Comparison of ENCODE assay signal across 10 mouse cellular contexts in the genomic region with DNA sequence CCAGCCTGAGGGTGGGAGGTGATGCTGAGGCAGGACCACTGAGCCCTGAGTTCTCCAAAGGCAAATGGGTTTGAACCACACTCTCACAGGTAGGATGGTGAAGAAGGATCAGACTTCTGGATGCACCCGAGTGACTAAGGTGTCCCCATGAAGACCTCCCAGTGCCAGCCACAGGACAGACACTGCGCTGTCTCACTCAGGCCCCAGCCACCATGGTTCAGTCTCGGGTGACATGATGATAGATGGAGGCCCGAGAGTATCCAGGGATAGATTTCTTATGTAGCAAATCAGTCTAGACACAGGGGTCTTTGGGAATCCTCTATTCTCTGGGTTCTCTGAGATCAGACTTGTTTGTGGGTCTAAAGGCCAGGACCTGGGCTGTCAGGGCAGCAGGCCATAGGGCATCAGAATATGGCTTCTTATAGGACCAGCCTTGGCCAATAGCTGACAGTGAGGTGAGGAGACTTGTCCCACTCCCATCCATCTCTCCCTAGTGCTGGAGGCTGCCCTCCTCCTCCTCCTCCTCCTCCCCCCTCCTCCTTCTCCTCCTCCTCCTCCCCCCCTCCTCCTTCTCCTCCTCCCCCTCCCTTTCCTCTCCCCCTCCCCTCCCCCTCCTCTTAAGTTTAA. TPM values are rescaled to one million over a fixed set of nuclear protein-coding genes. Genes with fewer than 3 reads are reported as not detected.
A peak's percentile ranks its signal among the peaks of the same experiment; 100 is the strongest.
DNase-seq lines count a peak whose midpoint lies in the region; ATAC-seq lines count a peak whose summit lies in the region.
"Had no signal": no experiment of that assay in that cellular context is flagged by ENCODE, and none has a peak within 500 bp of the region (broad histone marks: within the 10 kb centered on the region; RNA-seq: fewer than 3 reads in every experiment).

No protein-coding gene starts in this region.

- DNase-seq in ZHBTc4 (ENCODE audit: low read depth, low spot score), result peak; percentile 33
- DNase-seq in layer of hippocampus, postnatal 10 days (ENCODE audit: low spot score in 2 of 2), result no peak
- no peak for DNase-seq in gastrocnemius, adult 18-20 months (ENCODE audit: low spot score)
- DNase-seq in kidney, adult 18-20 months, result no peak
- DNase-seq: cerebellum, adult 9-11 months; gastrocnemius, postnatal 36 days had no signal

- no peaks in the 10 kb centered on the region for H3K9me3 ChIP-seq in heart, embryonic 15.5 days (replicated peaks)
- H3K9me3 ChIP-seq in heart, embryonic 11.5 days (replicated peaks; ENCODE audit: control insufficient read depth, low read length), result no peaks in the 10 kb centered on the region
- H3K9me3 ChIP-seq in forebrain, embryonic 12.5 days, result no peaks in the 10 kb centered on the region
- H3K9me3 ChIP-seq in limb, embryonic 15.5 days, result no peaks in the 10 kb centered on the region

- ATAC-seq in heart, embryonic 15.5 days (replicated peaks; ENCODE audit: insufficient number of reproducible peaks, insufficient read depth, low FRiP score, low read depth), result peak; percentile 7; the same call in 1 of the 2 replicates
- no peak for ATAC-seq in heart, embryonic 11.5 days (replicated peaks; ENCODE audit: insufficient number of reproducible peaks, low FRiP score, low TSS enrichment)
- peak; percentile 28 for ATAC-seq in forebrain, embryonic 12.5 days (ENCODE audit: low FRiP score)
- ATAC-seq in limb, embryonic 15.5 days (ENCODE audit: insufficient number of reproducible peaks, low FRiP score, low TSS enrichment, low read depth), result no peak

- H3K4me2 ChIP-seq in heart, embryonic 15.5 days, result no peak overlapping the region
- H3K4me2 ChIP-seq in heart, embryonic 11.5 days, result no peak overlapping the region
- H3K4me2 ChIP-seq in forebrain, embryonic 12.5 days, result peak overlapping the region; percentile 35
- no peak overlapping the region for H3K4me2 ChIP-seq in limb, embryonic 15.5 days

- H3K9ac ChIP-seq in heart, embryonic 15.5 days, result no peak overlapping the region
- H3K9ac ChIP-seq in heart, embryonic 11.5 days (ENCODE audit: low read depth, low read length), result no peak overlapping the region
- H3K9ac ChIP-seq in forebrain, embryonic 12.5 days, result peak overlapping the region; percentile 38; the same call in 1 of the 2 replicates
- no peak overlapping the region for H3K9ac ChIP-seq in limb, embryonic 15.5 days

- peak overlapping the region; percentile 58 for H3K27ac ChIP-seq in heart, embryonic 15.5 days
- H3K27ac ChIP-seq in heart, embryonic 11.5 days (ENCODE audit: low read depth, low read length), result no peak overlapping the region
- peak overlapping the region; percentile 94 for H3K27ac ChIP-seq in forebrain, embryonic 12.5 days
- peak overlapping the region; percentile 38; the same call in 1 of the 2 replicates for H3K27ac ChIP-seq in limb, embryonic 15.5 days

- no peak overlapping the region for H3K4me3 ChIP-seq in heart, embryonic 15.5 days
- no peak overlapping the region for H3K4me3 ChIP-seq in heart, embryonic 11.5 days (ENCODE audit: low read depth, low read length)
- H3K4me3 ChIP-seq in forebrain, embryonic 12.5 days (replicated peaks), result no peak overlapping the region; the same call in 1 of the 2 replicates
- no peak overlapping the region for H3K4me3 ChIP-seq in limb, embryonic 15.5 days

- no peaks in the 10 kb centered on the region for H3K27me3 ChIP-seq in heart, embryonic 15.5 days
- no peaks in the 10 kb centered on the region for H3K27me3 ChIP-seq in heart, embryonic 11.5 days (ENCODE audit: control insufficient read depth, insufficient read depth, low read length)
- no peaks in the 10 kb centered on the region for H3K27me3 ChIP-seq in forebrain, embryonic 12.5 days
- H3K27me3 ChIP-seq in limb, embryonic 15.5 days, result no peaks in the 10 kb centered on the region

- WGBS in heart, embryonic 15.5 days, result 54% methylated on average over 4 of the region's 4 CpGs
- WGBS in heart, embryonic 11.5 days (ENCODE audit: insufficient replicate concordance), result 53% methylated on average over 4 of the region's 4 CpGs
- 67% methylated on average over 4 of the region's 4 CpGs for WGBS in forebrain, embryonic 12.5 days
- WGBS in limb, embryonic 15.5 days, result 66% methylated on average over 4 of the region's 4 CpGs

- H3K4me1 ChIP-seq in heart, embryonic 15.5 days (replicated peaks), result peaks cover 31% of the 10 kb centered on the region
- peaks cover 38% of the 10 kb centered on the region for H3K4me1 ChIP-seq in heart, embryonic 11.5 days (ENCODE audit: control insufficient read depth, insufficient read depth, low read length)
- peaks cover 39% of the 10 kb centered on the region for H3K4me1 ChIP-seq in forebrain, embryonic 12.5 days
- peaks cover 33% of the 10 kb centered on the region for H3K4me1 ChIP-seq in limb, embryonic 15.5 days

- H3K36me3 ChIP-seq in heart, embryonic 15.5 days, result peaks cover 30% of the 10 kb centered on the region
- H3K36me3 ChIP-seq in heart, embryonic 11.5 days (ENCODE audit: control insufficient read depth, insufficient read depth, low read length), result peaks cover 13% of the 10 kb centered on the region
- H3K36me3 ChIP-seq in forebrain, embryonic 12.5 days (replicated peaks), result peaks cover 31% of the 10 kb centered on the region
- peaks cover 36% of the 10 kb centered on the region for H3K36me3 ChIP-seq in limb, embryonic 15.5 days

RNA-seq across cellular contexts. Expression of gene Slc6a6, which starts 36.8 kb away (rescaled TPM):
- polyA plus RNA-seq in heart, embryonic 15.5 days (2015; fragmentation: Nextera tagmentation; extraction: Ambion mirVana), result 72.5 and 74.9 TPM in 2 replicates
- polyA plus RNA-seq in heart, embryonic 11.5 days (2014; fragmentation: Nextera tagmentation; extraction: Ambion mirVana), result 54.7 and 63.0 TPM in 2 replicates
- 67.6 and 79.0 TPM in 2 replicates for polyA plus RNA-seq in forebrain, embryonic 12.5 days (2016; fragmentation: Nextera tagmentation; extraction: Ambion mirVana)
- 44.5 and 46.8 TPM in 2 replicates for polyA plus RNA-seq in limb, embryonic 15.5 days (2015; fragmentation: Nextera tagmentation; extraction: Ambion mirVana)
- total RNA-seq in layer of hippocampus, postnatal 10 days (2021), result 100 to 1,000 TPM; 177 to 193 TPM
- 10 to 100 TPM; 51.2 to 80.6 TPM for total RNA-seq in gastrocnemius, adult 18-20 months (2021)

Comparison
In these comparisons a context has a peak if more than half of its experiments do, and no peak if none do; other contexts are left out.
1. ATAC-seq: peak in heart, embryonic 15.5 days (single experiment) and forebrain, embryonic 12.5 days (single experiment); none in heart, embryonic 11.5 days (single experiment) and limb, embryonic 15.5 days (single experiment).